Mouse (Mus musculus) embryo, embryonic 11 days (tissue): ENCODE data around the gene Slc44a4.
"Not testable (repeated sequence)": the region's sequence is repeated elsewhere in the genome, so short reads cannot be mapped to it uniquely, and the experiment has no call there.

Experiments used
- DNase-seq: peaks from one replicate; pipeline ENCODE4 v3.0.0-alpha.2; 2015

Slc44a4 gene

GRCm38 (mm10) chr17:34899053-34899889 lies 15.0 kb upstream of the Slc44a4 start:
- peak; percentile 47 for DNase-seq

- peak; percentile 30 for DNase-seq
These were observed 14.4 kb upstream of the Slc44a4 start for GRCm38 (mm10) chr17:34899890-34900243.

DNA sequence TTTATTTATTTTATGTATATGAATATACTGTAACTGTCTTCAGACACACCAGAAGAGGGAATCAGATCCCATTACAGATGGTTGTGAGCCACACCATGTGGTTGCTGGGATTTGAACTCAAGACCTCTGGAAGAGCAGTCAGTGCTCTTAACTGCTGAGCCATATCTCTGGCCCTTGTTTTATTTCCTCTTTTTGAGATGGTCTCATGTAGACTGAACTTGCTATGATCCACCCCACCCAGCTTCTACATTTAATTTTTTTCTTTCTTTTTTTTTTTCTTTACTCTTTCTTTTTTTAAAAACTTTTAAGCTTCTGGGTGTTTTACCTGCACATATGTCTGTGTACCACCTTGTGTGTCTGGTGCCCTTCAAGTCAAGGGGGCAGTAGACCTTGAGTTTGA lies 13.4 kb upstream of the Slc44a4 start:
- not testable (repeated sequence) for DNase-seq

DNA sequence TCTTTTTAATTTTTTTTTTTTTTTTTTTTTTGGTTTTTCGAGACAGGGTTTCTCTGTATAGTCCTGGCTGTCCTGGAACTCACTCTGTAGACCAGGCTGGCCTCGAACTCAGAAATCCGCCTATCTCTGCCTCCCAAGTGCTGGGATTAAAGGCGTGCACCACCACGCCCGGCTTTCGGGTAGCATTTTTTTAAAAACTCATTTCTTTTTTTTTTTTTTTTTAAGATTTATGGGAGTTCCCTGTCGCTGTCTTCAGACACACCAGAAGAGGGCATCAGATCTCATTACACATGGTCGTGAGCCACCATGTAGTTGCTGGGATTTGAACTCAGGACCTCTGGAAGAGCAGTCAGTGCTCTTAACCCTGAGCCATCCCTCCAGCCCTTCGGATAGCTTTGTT lies 12.3 kb upstream of the Slc44a4 start:
- DNase-seq = not testable (repeated sequence)

GRCm38 (mm10) chr17:34902895-34903294 lies 11.4 kb upstream of the Slc44a4 start:
- no peak for DNase-seq

DNA sequence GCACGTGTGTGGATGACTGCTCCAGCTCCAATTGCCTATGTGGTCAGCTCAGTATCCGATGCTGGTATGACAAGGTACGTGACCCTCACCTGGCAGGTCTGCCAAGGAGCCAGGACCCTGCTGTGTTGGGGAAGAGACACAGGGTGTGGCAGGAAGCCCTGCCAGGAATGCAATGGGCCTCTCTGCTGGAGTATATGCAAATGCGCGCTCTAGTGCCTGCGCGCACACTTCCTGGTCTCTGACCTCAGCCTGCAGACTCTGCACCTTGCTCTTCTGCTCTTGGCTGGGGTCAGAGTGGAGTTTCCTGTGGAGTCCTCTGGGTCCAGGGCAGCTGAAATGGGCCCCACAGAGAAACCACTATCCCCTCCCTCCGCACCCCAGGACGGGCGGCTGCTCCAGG lies 3.3 kb upstream of the Slc44a4 start:
- no peak for DNase-seq

- peak; percentile 73 for DNase-seq
These were observed 2.3 kb upstream of the Slc44a4 start for GRCm38 (mm10) chr17:34911945-34912351.

DNA sequence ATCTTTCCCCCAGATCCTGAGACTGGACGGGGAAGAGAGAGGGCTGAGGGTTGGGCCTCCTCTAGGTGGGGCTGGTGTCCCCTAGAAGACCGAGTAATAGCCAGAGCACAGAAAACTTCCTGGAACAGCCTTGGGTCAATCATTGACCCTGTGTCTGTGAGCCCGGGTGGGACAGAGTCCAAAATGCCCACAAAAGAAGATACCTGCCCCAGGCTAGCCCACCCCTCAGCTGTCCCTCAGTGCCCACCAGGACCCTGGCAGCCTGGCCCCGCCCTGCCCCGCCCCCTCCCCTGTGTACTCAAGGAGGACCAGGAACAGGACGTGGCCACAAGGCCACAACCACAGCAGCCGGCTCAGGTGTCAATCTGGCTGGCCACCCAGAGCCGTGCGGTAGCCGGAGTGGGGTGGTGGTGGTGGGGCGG lies 1.2 kb downstream of the Slc44a4 start:
- DNase-seq = peak; percentile 65

DNA sequence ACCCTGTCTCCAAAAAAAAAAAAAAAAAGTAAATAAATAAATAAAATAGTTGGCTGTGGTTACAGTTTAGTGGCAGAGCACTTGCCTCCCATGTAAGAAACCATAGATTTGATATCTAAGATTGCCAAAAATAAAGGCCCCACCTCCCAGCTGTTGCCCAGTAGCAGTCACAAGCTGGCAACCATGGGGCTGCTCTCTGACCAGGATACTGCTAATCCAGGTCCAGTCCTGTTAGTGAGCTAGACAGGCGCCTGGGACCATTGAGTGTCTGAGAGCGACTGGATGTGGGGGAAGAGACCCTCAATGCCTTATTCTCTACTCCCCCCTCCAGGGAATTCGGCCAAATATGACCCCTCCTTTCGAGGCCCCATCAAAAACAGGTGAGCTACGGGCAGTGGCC lies 2.0 kb downstream of the Slc44a4 start:
- no peak for DNase-seq

DNA sequence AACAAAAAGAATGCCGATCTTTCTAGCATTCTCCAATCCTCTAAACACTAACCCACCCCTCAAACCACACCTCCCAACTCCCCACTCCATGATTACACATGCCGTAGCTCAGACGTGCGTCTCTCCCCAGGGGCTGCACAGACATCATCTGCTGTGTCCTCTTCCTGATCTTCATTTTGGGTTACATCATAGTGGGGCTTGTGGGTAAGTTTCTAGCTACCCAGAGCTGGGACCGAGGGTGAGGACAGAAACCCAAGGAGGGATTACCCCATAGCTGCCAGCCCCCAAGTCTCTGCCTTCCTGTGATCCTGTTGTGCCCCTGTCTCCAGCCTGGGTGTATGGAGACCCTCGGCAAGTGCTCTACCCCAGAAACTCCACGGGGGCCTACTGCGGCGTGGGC lies 2.9 kb downstream of the Slc44a4 start:
- DNase-seq = no peak

DNA sequence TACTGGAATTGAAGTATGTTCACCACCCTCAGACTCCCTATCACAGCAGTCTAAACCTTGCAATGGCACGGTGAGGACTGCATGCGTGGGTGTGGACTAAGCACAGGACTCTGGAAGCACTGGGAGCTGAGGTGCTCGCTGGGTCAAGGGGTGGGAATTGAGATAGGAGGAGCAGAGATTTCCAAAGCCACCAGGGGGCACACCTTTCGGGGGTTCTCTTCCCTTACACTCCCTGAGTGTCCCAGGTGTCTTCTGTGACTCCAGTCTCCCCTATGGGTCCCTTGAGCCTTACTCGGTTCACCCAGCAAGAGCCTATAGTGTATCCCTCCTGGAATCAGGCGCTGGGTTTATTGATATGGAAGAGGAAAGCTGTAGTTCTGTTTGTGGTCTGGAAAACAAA lies 8.7 kb downstream of the Slc44a4 start:
- DNase-seq = no peak

GRCm38 (mm10) chr17:34924258-34924657 lies 10.0 kb downstream of the Slc44a4 start:
- DNase-seq = no peak

DNA sequence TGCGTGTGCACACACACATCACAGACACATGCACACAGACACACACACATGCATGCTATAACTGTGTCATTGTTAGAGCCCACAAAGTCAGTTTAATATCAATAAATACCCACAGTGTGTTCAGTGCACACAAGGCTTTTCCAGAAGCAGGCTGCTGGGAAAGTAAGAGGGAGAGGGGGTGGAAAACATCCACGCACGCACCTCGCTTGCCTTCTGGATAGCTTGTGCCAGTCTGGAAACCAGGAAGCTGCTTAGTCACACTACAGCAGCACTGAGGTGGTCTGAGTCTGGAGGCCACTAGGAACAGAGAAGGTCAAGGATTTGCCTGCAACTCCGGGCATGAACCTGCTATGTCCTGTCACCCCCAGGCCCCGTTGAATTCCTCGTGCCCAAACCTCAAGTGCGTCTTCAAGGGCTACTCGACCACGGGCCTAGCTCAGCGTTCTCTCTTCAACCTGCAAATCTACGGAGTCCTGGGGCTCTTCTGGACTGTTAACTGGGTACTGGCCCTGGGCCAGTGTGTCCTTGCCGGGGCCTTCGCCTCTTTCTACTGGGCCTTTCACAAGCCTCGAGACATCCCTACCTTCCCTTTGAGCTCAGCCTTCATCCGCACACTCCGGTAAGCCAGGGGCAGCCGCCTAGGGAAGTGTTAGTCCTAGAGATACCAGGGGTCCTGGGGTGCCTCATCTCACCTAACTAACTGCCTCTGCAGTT lies 13.2 kb downstream of the Slc44a4 start:
- DNase-seq = no peak

- DNase-seq = no peak
These were observed 14.6 kb downstream of the Slc44a4 start for GRCm38 (mm10) chr17:34928841-34929240.

GRCm38 (mm10) chr17:34931061-34931734 lies 16.9 kb downstream of the Slc44a4 start, which contains the start of gene Neu1:
Gene Neu1 (plus strand): TSS chr17:34931253.
- peak; percentile 100 for DNase-seq

- DNase-seq = no peak
These were observed 17.5 kb downstream of the Slc44a4 start for GRCm38 (mm10) chr17:34931735-34932098.

- DNase-seq = no peak
These were observed 18.0 kb downstream of the Slc44a4 start for GRCm38 (mm10) chr17:34932287-34932686.

DNA sequence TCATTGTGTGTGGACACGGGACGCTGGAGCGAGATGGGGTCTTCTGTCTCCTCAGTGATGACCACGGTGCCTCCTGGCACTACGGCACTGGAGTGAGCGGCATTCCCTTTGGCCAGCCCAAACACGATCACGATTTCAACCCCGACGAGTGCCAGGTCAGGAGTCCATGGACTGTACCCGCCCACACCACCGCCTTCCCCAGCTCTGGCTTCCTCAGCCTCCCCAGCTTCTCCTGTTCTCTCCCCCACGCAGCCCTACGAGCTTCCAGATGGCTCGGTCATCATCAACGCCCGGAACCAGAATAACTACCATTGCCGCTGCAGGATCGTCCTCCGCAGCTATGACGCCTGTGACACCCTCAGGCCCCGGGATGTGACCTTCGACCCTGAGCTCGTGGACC lies 19.8 kb downstream of the Slc44a4 start:
- no peak for DNase-seq

GRCm38 (mm10) chr17:34934830-34935229 lies 20.6 kb downstream of the Slc44a4 start:
- no peak for DNase-seq

DNA sequence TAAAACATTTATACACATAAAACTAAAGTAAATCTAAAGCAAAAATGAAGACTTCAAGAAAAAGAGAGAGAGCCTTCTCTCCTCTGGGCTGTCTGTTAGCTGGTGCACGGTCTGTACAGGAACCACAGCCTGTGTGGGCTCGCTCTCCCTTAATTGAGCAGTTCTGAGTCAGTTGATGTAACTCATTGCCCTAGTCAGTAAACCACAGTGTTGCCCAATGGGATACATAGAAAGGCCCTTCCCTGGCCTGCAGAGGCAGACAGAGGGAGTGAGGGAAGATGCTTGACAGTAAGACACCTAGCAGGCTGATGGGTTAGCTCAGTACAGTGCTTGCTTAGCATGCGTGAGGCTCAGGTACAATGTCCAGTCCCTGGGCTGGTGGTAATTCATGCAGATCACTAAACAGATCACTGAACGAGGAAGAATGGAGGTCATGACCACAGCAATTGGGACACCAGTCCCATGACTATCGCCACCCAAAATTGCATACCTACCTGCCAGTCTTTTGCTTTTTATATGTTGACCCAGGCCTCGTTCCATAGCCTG lies 23.8 kb downstream of the Slc44a4 start:
- no peak for DNase-seq

- DNase-seq = peak; percentile 67
These were observed 27.2 kb downstream of the Slc44a4 start for GRCm38 (mm10) chr17:34941344-34942041.

GRCm38 (mm10) chr17:34943128-34943815 lies 29.0 kb downstream of the Slc44a4 start:
- no peak for DNase-seq
